Comparison of ENCODE assay signal across 26 mouse cellular contexts in genomic region chr13:83115691-83116090, GRCm38 (mm10).
"Had no signal": no experiment of that assay in that cellular context is flagged by ENCODE, and none has a peak within 500 bp of the region (broad histone marks: within the 10 kb centered on the region; RNA-seq: fewer than 3 reads in every experiment).

No protein-coding gene starts in this region.

- DNase-seq: cerebellum, adult 9-11 months; cerebellum, postnatal 10 days; cerebellum, postnatal 14 days; cerebellum, postnatal 25 days; cerebellum, postnatal 36 days; embryo, embryonic 11 days; forebrain, postnatal 0 days; gastrocnemius, adult 2 months; gastrocnemius, postnatal 10 days; gastrocnemius, postnatal 14 days; gastrocnemius, postnatal 25 days; gastrocnemius, postnatal 36 days; heart, adult 18-20 months; heart, adult 2 months had no signal

- H3K9me3 ChIP-seq: embryonic facial prominence, embryonic 10.5 days; embryonic facial prominence, embryonic 12.5 days; embryonic facial prominence, embryonic 13.5 days; embryonic facial prominence, embryonic 15.5 days; forebrain, embryonic 10.5 days; forebrain, embryonic 12.5 days; forebrain, embryonic 13.5 days; forebrain, embryonic 15.5 days; heart, embryonic 10.5 days had no signal

- H3K9ac ChIP-seq: embryonic facial prominence, embryonic 12.5 days; embryonic facial prominence, embryonic 13.5 days; embryonic facial prominence, embryonic 15.5 days; forebrain, embryonic 12.5 days; forebrain, embryonic 13.5 days; forebrain, embryonic 15.5 days; forebrain, postnatal 0 days had no signal

- H3K27ac ChIP-seq: embryonic facial prominence, embryonic 10.5 days; embryonic facial prominence, embryonic 12.5 days; embryonic facial prominence, embryonic 13.5 days; embryonic facial prominence, embryonic 15.5 days; forebrain, embryonic 10.5 days; forebrain, embryonic 12.5 days; forebrain, embryonic 13.5 days; forebrain, embryonic 15.5 days; gastrocnemius, adult 2 months; heart, adult 2 months; heart, embryonic 10.5 days had no signal

- H3K27me3 ChIP-seq: embryonic facial prominence, embryonic 12.5 days; embryonic facial prominence, embryonic 13.5 days; embryonic facial prominence, embryonic 15.5 days; forebrain, embryonic 12.5 days; forebrain, embryonic 13.5 days; forebrain, embryonic 15.5 days had no signal

- H3K4me3 ChIP-seq: embryonic facial prominence, embryonic 10.5 days; embryonic facial prominence, embryonic 12.5 days; embryonic facial prominence, embryonic 13.5 days; embryonic facial prominence, embryonic 15.5 days; erythroblast, embryonic 14.5 days; forebrain, embryonic 10.5 days; forebrain, embryonic 12.5 days; forebrain, embryonic 13.5 days; forebrain, embryonic 15.5 days; gastrocnemius, adult 2 months; heart, adult 2 months; heart, embryonic 10.5 days had no signal

- H3K36me3 ChIP-seq: embryonic facial prominence, embryonic 10.5 days; embryonic facial prominence, embryonic 12.5 days; embryonic facial prominence, embryonic 13.5 days; embryonic facial prominence, embryonic 15.5 days; forebrain, embryonic 10.5 days; forebrain, embryonic 12.5 days; forebrain, embryonic 15.5 days; heart, embryonic 10.5 days had no signal

- H3K4me1 ChIP-seq: embryonic facial prominence, embryonic 15.5 days; forebrain, embryonic 13.5 days; forebrain, embryonic 15.5 days; heart, embryonic 10.5 days had no signal

- ATAC-seq: forebrain, embryonic 13.5 days; forebrain, embryonic 14.5 days; forebrain, embryonic 15.5 days; forebrain, embryonic 16.5 days; forebrain, postnatal 0 days had no signal
